Mouse (Mus musculus): ENCODE results near the gene Lrp8.

Gene Lrp8

GRCm38 (mm10) chr4:107846795-107847194 is 44.7 kb downstream of the Lrp8 start:
- DNase-seq (ENCODE audit: low read depth), result no peak

- DNase-seq (ENCODE audit: low read depth), result no peak
These were observed 46.5 kb downstream of the Lrp8 start for GRCm38 (mm10) chr4:107848546-107848945.

- DNase-seq (ENCODE audit: low read depth), result no peak
These were observed 47.6 kb downstream of the Lrp8 start for GRCm38 (mm10) chr4:107849621-107850020.

- no peak for DNase-seq (ENCODE audit: low read depth)
These were observed 48.0 kb downstream of the Lrp8 start for GRCm38 (mm10) chr4:107850091-107850490.

- DNase-seq (ENCODE audit: low read depth), result no peak
These were observed 51.3 kb downstream of the Lrp8 start for GRCm38 (mm10) chr4:107853333-107853732.

GRCm38 (mm10) chr4:107853836-107854235 is 51.8 kb downstream of the Lrp8 start:
- DNase-seq (ENCODE audit: low read depth), result no peak

- no peak for DNase-seq (ENCODE audit: low read depth)
These were observed 55.1 kb downstream of the Lrp8 start for GRCm38 (mm10) chr4:107856958-107857686.

GRCm38 (mm10) chr4:107858995-107859394 is 56.9 kb downstream of the Lrp8 start:
- no peak for DNase-seq (ENCODE audit: low read depth)

- DNase-seq (ENCODE audit: low read depth), result no peak
These were observed 62.8 kb downstream of the Lrp8 start for GRCm38 (mm10) chr4:107864866-107865265.

GRCm38 (mm10) chr4:107879254-107880050 is 77.4 kb downstream of the Lrp8 start, which contains the start of gene Magoh:
Magoh (plus strand) TSS chr4:107879755.
- DNase-seq (ENCODE audit: low read depth), result peak; percentile 99

GRCm38 (mm10) chr4:107881631-107882030 is 79.6 kb downstream of the Lrp8 start:
- DNase-seq (ENCODE audit: low read depth), result no peak

GRCm38 (mm10) chr4:107886371-107886770 is 84.3 kb downstream of the Lrp8 start:
- DNase-seq (ENCODE audit: low read depth), result no peak

GRCm38 (mm10) chr4:107889385-107889730 is 87.3 kb downstream of the Lrp8 start:
- no peak for DNase-seq (ENCODE audit: low read depth)

- peak; percentile 97 for DNase-seq (ENCODE audit: low read depth)
These were observed 87.8 kb downstream of the Lrp8 start, which contains the start of gene 0610037L13Rik for GRCm38 (mm10) chr4:107889731-107890432. 0610037L13Rik (plus strand) TSS chr4:107889813.

- no peak for DNase-seq (ENCODE audit: low read depth)
These were observed 90.6 kb downstream of the Lrp8 start for GRCm38 (mm10) chr4:107892663-107893062.

- no peak for DNase-seq (ENCODE audit: low read depth)
These were observed 97.3 kb downstream of the Lrp8 start for GRCm38 (mm10) chr4:107899211-107899927.

- no peak for DNase-seq (ENCODE audit: low read depth)
These were observed 98.1 kb downstream of the Lrp8 start for GRCm38 (mm10) chr4:107900206-107900605.

- no peak for DNase-seq (ENCODE audit: low read depth)
These were observed 102.2 kb downstream of the Lrp8 start for GRCm38 (mm10) chr4:107904252-107904651.

- no peak for DNase-seq (ENCODE audit: low read depth)
These were observed 104.5 kb downstream of the Lrp8 start for GRCm38 (mm10) chr4:107906561-107906960.

- DNase-seq (ENCODE audit: low read depth), result no peak
These were observed 108.0 kb downstream of the Lrp8 start for GRCm38 (mm10) chr4:107910020-107910419.

- DNase-seq (ENCODE audit: low read depth), result no peak
These were observed 118.3 kb downstream of the Lrp8 start for GRCm38 (mm10) chr4:107920336-107920735.

GRCm38 (mm10) chr4:107921152-107921695 is 119.2 kb downstream of the Lrp8 start:
- no peak for DNase-seq (ENCODE audit: low read depth)
